Mouse (Mus musculus): ENCODE measurements around the gene Pycard. TPM values are rescaled to one million over a fixed set of nuclear protein-coding genes. Genes with fewer than 3 reads are reported as not detected.
"Not testable (repeated sequence)": the region's sequence is repeated elsewhere in the genome, so short reads cannot be mapped to it uniquely, and the experiment has no call there.

The Pycard gene
- 126 and 140 TPM in 2 replicates for polyA plus RNA-seq (2012; ENCODE audit: insufficient read depth, insufficient read length, missing spikeins)

GRCm38 (mm10) chr7:127993341-127993977 is at the start of gene Pycard:
TSS of gene Pycard (minus strand) at chr7:127993867.
- Histone ChIP-seq H3K27ac (ENCODE audit: insufficient read depth, low read depth, low read length) (peak within 1 kb of the TSS; percentile 69), H3K4me3 (ENCODE audit: insufficient read depth, low read length) (peak within 1 kb of the TSS; percentile 80), H3K4me1 (ENCODE audit: control insufficient read depth, insufficient read depth, low read length) (peaks cover 17% of the 10 kb centered on the region)
- no peak for TF ChIP-seq POLR2A (IDR thresholded peaks at IDR 0.05; ENCODE audit: borderline replicate concordance, low read depth, low read length)
- TF ChIP-seq CTCF (IDR thresholded peaks at IDR 0.05; ENCODE audit: low read depth, low read length) = no peak

- not testable (repeated sequence) for H3K4me3 ChIP-seq (ENCODE audit: insufficient read depth, low read length); H3K4me1 ChIP-seq (ENCODE audit: control insufficient read depth, insufficient read depth, low read length); H3K27ac ChIP-seq (ENCODE audit: insufficient read depth, low read depth, low read length)
Measured at GRCm38 (mm10) chr7:128042161-128042820, 48.6 kb upstream of the Pycard start.

- H3K4me3 ChIP-seq (ENCODE audit: insufficient read depth, low read length) = no peak overlapping the region
- TF ChIP-seq POLR2A (IDR thresholded peaks at IDR 0.05; ENCODE audit: borderline replicate concordance, low read depth, low read length) (no peak), CTCF (IDR thresholded peaks at IDR 0.05; ENCODE audit: low read depth, low read length) (no peak)
- H3K27ac ChIP-seq (ENCODE audit: insufficient read depth, low read depth, low read length) = no peak overlapping the region
- H3K4me1 ChIP-seq (ENCODE audit: control insufficient read depth, insufficient read depth, low read length) = peaks cover 14% of the 10 kb centered on the region
Measured at GRCm38 (mm10) chr7:128033616-128034015, 39.9 kb upstream of the Pycard start.

GRCm38 (mm10) chr7:128032989-128033293 is 39.3 kb upstream of the Pycard start:
- Histone ChIP-seq H3K4me1 (ENCODE audit: control insufficient read depth, insufficient read depth, low read length) (peaks cover 14% of the 10 kb centered on the region), H3K4me3 (ENCODE audit: insufficient read depth, low read length) (no peak overlapping the region), H3K27ac (ENCODE audit: insufficient read depth, low read depth, low read length) (no peak overlapping the region)
- no peak for TF ChIP-seq CTCF (IDR thresholded peaks at IDR 0.05; ENCODE audit: low read depth, low read length)
- TF ChIP-seq POLR2A (IDR thresholded peaks at IDR 0.05; ENCODE audit: borderline replicate concordance, low read depth, low read length) = no peak

- peaks cover 14% of the 10 kb centered on the region for H3K4me1 ChIP-seq (ENCODE audit: control insufficient read depth, insufficient read depth, low read length)
- no peak overlapping the region for H3K27ac ChIP-seq (ENCODE audit: insufficient read depth, low read depth, low read length)
- TF ChIP-seq CTCF (IDR thresholded peaks at IDR 0.05; ENCODE audit: low read depth, low read length) = no peak
- no peak overlapping the region for H3K4me3 ChIP-seq (ENCODE audit: insufficient read depth, low read length)
Measured at GRCm38 (mm10) chr7:128032290-128032988, 38.8 kb upstream of the Pycard start.

- Histone ChIP-seq H3K27ac (ENCODE audit: insufficient read depth, low read depth, low read length) (no peak overlapping the region), H3K4me3 (ENCODE audit: insufficient read depth, low read length) (no peak overlapping the region), H3K4me1 (ENCODE audit: control insufficient read depth, insufficient read depth, low read length) (peaks cover 16% of the 10 kb centered on the region)
- TF ChIP-seq POLR2A (IDR thresholded peaks at IDR 0.05; ENCODE audit: borderline replicate concordance, low read depth, low read length) = no peak
- TF ChIP-seq CTCF (IDR thresholded peaks at IDR 0.05; ENCODE audit: low read depth, low read length) = no peak
Measured at GRCm38 (mm10) chr7:128031403-128031976, 37.8 kb upstream of the Pycard start.

GRCm38 (mm10) chr7:128025381-128025780 is 31.7 kb upstream of the Pycard start:
- Histone ChIP-seq H3K4me3 (ENCODE audit: insufficient read depth, low read length) (no peak overlapping the region), H3K27ac (ENCODE audit: insufficient read depth, low read depth, low read length) (no peak overlapping the region), H3K4me1 (ENCODE audit: control insufficient read depth, insufficient read depth, low read length) (peaks cover 13% of the 10 kb centered on the region)
- TF ChIP-seq CTCF (IDR thresholded peaks at IDR 0.05; ENCODE audit: low read depth, low read length) = no peak
- no peak for TF ChIP-seq POLR2A (IDR thresholded peaks at IDR 0.05; ENCODE audit: borderline replicate concordance, low read depth, low read length)

- Histone ChIP-seq H3K27ac (ENCODE audit: insufficient read depth, low read depth, low read length) (no peak overlapping the region), H3K4me3 (ENCODE audit: insufficient read depth, low read length) (no peak overlapping the region), H3K4me1 (ENCODE audit: control insufficient read depth, insufficient read depth, low read length) (peaks cover 13% of the 10 kb centered on the region)
- TF ChIP-seq POLR2A (IDR thresholded peaks at IDR 0.05; ENCODE audit: borderline replicate concordance, low read depth, low read length) = no peak
- no peak for TF ChIP-seq CTCF (IDR thresholded peaks at IDR 0.05; ENCODE audit: low read depth, low read length)
Measured at GRCm38 (mm10) chr7:128024932-128025331, 31.3 kb upstream of the Pycard start.

- Histone ChIP-seq H3K27ac (ENCODE audit: insufficient read depth, low read depth, low read length) (no peak overlapping the region), H3K4me3 (ENCODE audit: insufficient read depth, low read length) (no peak overlapping the region), H3K4me1 (ENCODE audit: control insufficient read depth, insufficient read depth, low read length) (peaks cover 13% of the 10 kb centered on the region)
- no peak for TF ChIP-seq CTCF (IDR thresholded peaks at IDR 0.05; ENCODE audit: low read depth, low read length)
- TF ChIP-seq POLR2A (IDR thresholded peaks at IDR 0.05; ENCODE audit: borderline replicate concordance, low read depth, low read length) = no peak
Measured at GRCm38 (mm10) chr7:128024364-128024763, 30.7 kb upstream of the Pycard start.

- Histone ChIP-seq H3K4me1 (ENCODE audit: control insufficient read depth, insufficient read depth, low read length) (peaks cover 17% of the 10 kb centered on the region), H3K4me3 (ENCODE audit: insufficient read depth, low read length) (no peak overlapping the region), H3K27ac (ENCODE audit: insufficient read depth, low read depth, low read length) (no peak overlapping the region)
- TF ChIP-seq POLR2A (IDR thresholded peaks at IDR 0.05; ENCODE audit: borderline replicate concordance, low read depth, low read length) (no peak), CTCF (IDR thresholded peaks at IDR 0.05; ENCODE audit: low read depth, low read length) (no peak)
Measured at GRCm38 (mm10) chr7:128023565-128023964, 29.9 kb upstream of the Pycard start.

Data from bone marrow macrophage, adult 2 months (primary cell).